Comparison of ENCODE assay signal across 20 mouse cellular contexts in the genomic region with DNA sequence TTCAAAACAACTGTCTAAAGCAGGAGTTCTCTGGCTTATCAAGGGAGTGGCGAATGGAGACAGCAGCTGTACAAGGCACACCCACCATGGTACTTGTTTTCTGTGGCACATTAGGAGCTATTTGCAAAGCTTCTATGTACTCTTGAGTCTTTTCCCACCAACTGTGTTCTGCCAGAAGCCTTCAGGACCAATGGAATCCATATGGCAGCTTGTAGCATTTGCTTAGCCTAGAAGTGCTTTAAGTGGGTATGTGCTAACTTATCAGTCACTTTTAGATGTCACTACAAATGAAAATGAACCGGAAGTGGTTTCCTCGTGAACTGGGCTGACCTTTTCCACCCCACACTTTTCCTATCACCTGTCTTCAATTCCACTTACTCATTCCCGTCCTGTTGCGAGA.
DNase-seq lines count a peak whose midpoint lies in the region; ATAC-seq and TF ChIP-seq lines count a peak whose summit lies in the region.
"Had no signal": no experiment of that assay in that cellular context is flagged by ENCODE, and none has a peak within 500 bp of the region (broad histone marks: within the 10 kb centered on the region; RNA-seq: fewer than 3 reads in every experiment).

No protein-coding gene starts in this region.

- H3K9me3 ChIP-seq in embryonic facial prominence, embryonic 15.5 days (replicated peaks) = no peaks in the 10 kb centered on the region
- no peaks in the 10 kb centered on the region for H3K9me3 ChIP-seq in embryonic facial prominence, embryonic 10.5 days
- no peaks in the 10 kb centered on the region for H3K9me3 ChIP-seq in CH12.LX (replicated peaks; ENCODE audit: low read length)
- H3K9me3 ChIP-seq in liver, embryonic 12.5 days (replicated peaks) = no peaks in the 10 kb centered on the region
- H3K9me3 ChIP-seq: limb, embryonic 13.5 days; neural tube, embryonic 12.5 days; stomach, embryonic 15.5 days had no signal

- H3K27ac ChIP-seq in embryonic facial prominence, embryonic 15.5 days (replicated peaks) = 0 out of 2 replicates have a peak overlapping the region, but pooled peaks have one; percentile 11
- no peak overlapping the region for H3K27ac ChIP-seq in embryonic facial prominence, embryonic 10.5 days (replicated peaks)
- no peak overlapping the region for H3K27ac ChIP-seq in CH12.LX (ENCODE audit: insufficient read depth, low read depth)
- no peak overlapping the region for H3K27ac ChIP-seq in liver, embryonic 12.5 days
- H3K27ac ChIP-seq: limb, embryonic 13.5 days; neural tube, embryonic 12.5 days; stomach, embryonic 15.5 days had no signal

- ATAC-seq in embryonic facial prominence, embryonic 15.5 days (ENCODE audit: insufficient number of reproducible peaks, low FRiP score, low TSS enrichment, low read depth) = no peak
- ATAC-seq in inflammation-experienced regulatory T-cells, adult 6 months = peak; percentile 67
- ATAC-seq in liver, embryonic 12.5 days = no peak
- ATAC-seq: hindbrain, embryonic 16.5 days; liver, postnatal 0 days had no signal

- TF ChIP-seq RAD21 in CH12.LX (IDR thresholded peaks at IDR 0.05; ENCODE audit: low read depth, low read length) = no peak

- no peak overlapping the region for H3K4me2 ChIP-seq in embryonic facial prominence, embryonic 15.5 days (replicated peaks)
- H3K4me2 ChIP-seq in CH12.LX (ENCODE audit: insufficient read depth, low read depth, poor library complexity, severe bottlenecking) = no peak overlapping the region
- no peak overlapping the region for H3K4me2 ChIP-seq in liver, embryonic 12.5 days
- H3K4me2 ChIP-seq: limb, embryonic 13.5 days; neural tube, embryonic 12.5 days; stomach, embryonic 15.5 days had no signal

- TF ChIP-seq CTCF in CH12.LX (conservative IDR thresholded peaks at IDR 0.05 in 1 of 2, IDR thresholded peaks at IDR 0.05 in 1 of 2; ENCODE audit: low read depth in 2 of 2, low read length in 2 of 2) = no peak

- no peak overlapping the region for H3K4me3 ChIP-seq in embryonic facial prominence, embryonic 15.5 days (replicated peaks)
- no peak overlapping the region for H3K4me3 ChIP-seq in embryonic facial prominence, embryonic 10.5 days
- H3K4me3 ChIP-seq in CH12.LX (replicated peaks in 1 of 3; ENCODE audit: low read depth in 2 of 3, low read length in 2 of 3, poor library complexity in 1 of 3) = no peak overlapping the region
- H3K4me3 ChIP-seq in liver, embryonic 12.5 days = no peak overlapping the region
- H3K4me3 ChIP-seq: erythroblast, embryonic 14.5 days; limb, embryonic 13.5 days; neural tube, embryonic 12.5 days; stomach, embryonic 15.5 days had no signal

- H3K4me1 ChIP-seq in embryonic facial prominence, embryonic 15.5 days = no peaks in the 10 kb centered on the region
- 0 out of 2 replicates have a peak, but pooled peaks cover 3% of the 10 kb centered on the region for H3K4me1 ChIP-seq in embryonic facial prominence, embryonic 10.5 days
- 0 out of 4 replicates have a peak, but pooled peaks cover 0 to 2% of the 10 kb centered on the region in 2 experiments for H3K4me1 ChIP-seq in CH12.LX (ENCODE audit: control insufficient read depth in 1 of 2, insufficient read depth in 2 of 2)
- peaks cover 11% of the 10 kb centered on the region for H3K4me1 ChIP-seq in liver, embryonic 12.5 days
- H3K4me1 ChIP-seq: limb, embryonic 13.5 days; stomach, embryonic 15.5 days had no signal

- 48% methylated on average over 5 of the region's 5 CpGs for WGBS in embryonic facial prominence, embryonic 15.5 days
- 57% methylated on average over 5 of the region's 5 CpGs for WGBS in embryonic facial prominence, embryonic 10.5 days
- WGBS in liver, embryonic 12.5 days (ENCODE audit: insufficient replicate concordance) = 53% methylated on average over 5 of the region's 5 CpGs

- DNase-seq in embryonic facial prominence, embryonic 10.5 days (ENCODE audit: low spot score) = no peak
- peak; percentile 61 for DNase-seq in layer of hippocampus, adult 9-11 months
- no peak for DNase-seq in layer of hippocampus, adult 8-10 months (ENCODE audit: low spot score in 2 of 2)
- peak; percentile 6 for DNase-seq in CH12.LX (ENCODE audit: extremely low read depth)
- DNase-seq in cerebellum, adult 9-11 months = no peak
- DNase-seq: cerebellum, adult 18-20 months; embryo, embryonic 11 days; kidney, adult 8-10 months; kidney, postnatal 4 days; liver, postnatal 0 days; midbrain, embryonic 14.5 days; thymus, postnatal 36 days had no signal

- in situ Hi-C loops in CH12.LX (cut with MboI; ENCODE audit: low pct_ligation_motif_present, low pct_unique_long_range_greater_than_20kb, low sequenced_read_pairs) = no loop called here

- TF ChIP-seq EP300 in CH12.LX (IDR thresholded peaks at IDR 0.05; ENCODE audit: low read length) = no peak

- no peak for TF ChIP-seq POLR2A in CH12.LX (IDR thresholded peaks at IDR 0.05; ENCODE audit: low read depth, low read length)

- H3K9ac ChIP-seq in embryonic facial prominence, embryonic 15.5 days = no peak overlapping the region
- no peak overlapping the region for H3K9ac ChIP-seq in CH12.LX (ENCODE audit: insufficient read depth, low read depth)
- H3K9ac ChIP-seq in liver, embryonic 12.5 days = no peak overlapping the region
- H3K9ac ChIP-seq: limb, embryonic 13.5 days; liver, postnatal 0 days; neural tube, embryonic 12.5 days; stomach, embryonic 15.5 days had no signal

- H3K79me2 ChIP-seq in CH12.LX (replicated peaks; ENCODE audit: control insufficient read depth, extremely low read depth, insufficient read depth, poor library complexity, severe bottlenecking) = no peaks in the 10 kb centered on the region

- no peaks in the 10 kb centered on the region for H3K27me3 ChIP-seq in embryonic facial prominence, embryonic 15.5 days
- H3K27me3 ChIP-seq in embryonic facial prominence, embryonic 10.5 days (replicated peaks; ENCODE audit: low read depth, poor library complexity, severe bottlenecking) = no peaks in the 10 kb centered on the region
- H3K27me3 ChIP-seq in CH12.LX (replicated peaks) = no peaks in the 10 kb centered on the region
- no peaks in the 10 kb centered on the region for H3K27me3 ChIP-seq in liver, embryonic 12.5 days (replicated peaks)
- H3K27me3 ChIP-seq: limb, embryonic 13.5 days; neural tube, embryonic 12.5 days; stomach, embryonic 15.5 days had no signal

- dilution Hi-C loops in CH12.LX (cut with MboI; ENCODE audit: extremely low pct_ligation_motif_present, extremely low pct_unique_long_range_greater_than_20kb, low sequenced_read_pairs) = no loop called here

- H3K36me3 ChIP-seq in embryonic facial prominence, embryonic 15.5 days = no peaks in the 10 kb centered on the region
- H3K36me3 ChIP-seq in embryonic facial prominence, embryonic 10.5 days (replicated peaks) = peaks cover 58% of the 10 kb centered on the region
- peaks cover 0 to 2% of the 10 kb centered on the region in 2 experiments for H3K36me3 ChIP-seq in CH12.LX (replicated peaks in 1 of 2; ENCODE audit: control insufficient read depth in 1 of 2, insufficient read depth in 1 of 2, low read length in 1 of 2)
- peaks cover 14% of the 10 kb centered on the region; the same call in 1 of the 2 replicates for H3K36me3 ChIP-seq in liver, embryonic 12.5 days
- H3K36me3 ChIP-seq: neural tube, embryonic 12.5 days; stomach, embryonic 15.5 days had no signal

TF ChIP-seq in CH12.LX, 34 proteins besides CTCF, POLR2A, EP300 and RAD21:
- TF ChIP-seq USF1 (IDR thresholded peaks at IDR 0.05; ENCODE audit: low read depth, low read length) (no peak), CHD2 (IDR thresholded peaks at IDR 0.05; ENCODE audit: low read length) (no peak), ZKSCAN1 (IDR thresholded peaks at IDR 0.05; ENCODE audit: borderline replicate concordance, low read depth, low read length) (no peak), SIN3A (IDR thresholded peaks at IDR 0.05; ENCODE audit: low read length) (no peak), GABPA (IDR thresholded peaks at IDR 0.05; ENCODE audit: insufficient replicate concordance, low read depth, low read length) (no peak), BHLHE40 (IDR thresholded peaks at IDR 0.05; ENCODE audit: low read depth, low read length) (no peak), USF2 (conservative IDR thresholded peaks at IDR 0.05; ENCODE audit: low read depth, low read length) (no peak), RCOR1 (conservative IDR thresholded peaks at IDR 0.05; ENCODE audit: low read depth, low read length) (no peak), NELFE (IDR thresholded peaks at IDR 0.05; ENCODE audit: low read depth, low read length) (no peak), MAX (IDR thresholded peaks at IDR 0.05; ENCODE audit: low read length) (no peak), IRF4 (IDR thresholded peaks at IDR 0.05; ENCODE audit: low read depth, low read length) (no peak), KAT2A (IDR thresholded peaks at IDR 0.05; ENCODE audit: insufficient replicate concordance, low read length) (no peak), ETS1 (conservative IDR thresholded peaks at IDR 0.05; ENCODE audit: low read depth, low read length) (no peak), TBP (conservative IDR thresholded peaks at IDR 0.05; ENCODE audit: low read depth, low read length) (no peak), MAZ (IDR thresholded peaks at IDR 0.05; ENCODE audit: low read depth, low read length) (no peak), TCF12 (IDR thresholded peaks at IDR 0.05; ENCODE audit: low read depth, low read length) (no peak), ZC3H11A (IDR thresholded peaks at IDR 0.05; ENCODE audit: low read depth, low read length) (no peak)

Comparison
In these comparisons a context has a peak if more than half of its experiments do, and no peak if none do; other contexts are left out.
1. DNase-seq: peak in layer of hippocampus, adult 9-11 months (single experiment) and CH12.LX (single experiment); none in embryonic facial prominence, embryonic 10.5 days (single experiment), layer of hippocampus, adult 8-10 months (0 of 2) and cerebellum, adult 9-11 months (single experiment).